Mouse (Mus musculus) C2C12 (cell line): ENCODE data around the gene Hes5. TPM values are rescaled to one million over a fixed set of nuclear protein-coding genes. Genes with fewer than 3 reads are reported as not detected.

ENCODE experiments used
- H3K27me3 ChIP-seq: one replicate; pipeline ENCODE4 v1.6.1; 2011; ENCODE audit not compliant: control insufficient read depth, insufficient read depth, insufficient read length
- H3K36me3 ChIP-seq: one replicate; pipeline ENCODE4 v1.6.1; 2011; ENCODE audit not compliant: control insufficient read depth, insufficient read depth
- H3K4me3 ChIP-seq: one replicate; pipeline ENCODE4 v1.5.1; 2011; ENCODE audit warnings: mild to moderate bottlenecking, control low read depth; ENCODE audit not compliant: poor library complexity, insufficient read depth, severe bottlenecking
- H3K79me2 ChIP-seq: one replicate; pipeline ENCODE4 v1.6.1; 2011; ENCODE audit not compliant: control insufficient read depth, insufficient read depth
- H3K79me3 ChIP-seq: one replicate; pipeline ENCODE4 v1.6.1; 2011; ENCODE audit warnings: low read depth, control low read depth
- H3ac ChIP-seq: one replicate; pipeline ENCODE3; 2011; ENCODE audit warnings: low read depth; ENCODE audit not compliant: control insufficient read depth, insufficient read length
- CEBPB ChIP-seq: IDR thresholded peaks from one replicate; pipeline ENCODE4 v1.6.1; 2011; ENCODE audit warnings: low read depth, mild to moderate bottlenecking, control low read depth, moderate library complexity
- CTCF ChIP-seq: IDR thresholded peaks from one replicate; pipeline ENCODE4 v1.5.1; 2011; ENCODE audit not compliant: control insufficient read depth, insufficient read depth, insufficient read length
- FOSL1 ChIP-seq: IDR thresholded peaks from one replicate; pipeline ENCODE4 v1.8.0; 2011; ENCODE audit warnings: mild to moderate bottlenecking, low read length; ENCODE audit not compliant: poor library complexity, insufficient read depth, severe bottlenecking
- MAX ChIP-seq: IDR thresholded peaks from one replicate; pipeline ENCODE4 v1.6.1; 2011; ENCODE audit warnings: mild to moderate bottlenecking, control low read depth
- MYOD1 ChIP-seq: IDR thresholded peaks from one replicate; pipeline ENCODE4 v1.6.1; 2011; ENCODE audit warnings: low read depth; ENCODE audit not compliant: control insufficient read depth, insufficient read length
- MYOG ChIP-seq: IDR thresholded peaks from one replicate; pipeline ENCODE4 v1.6.1; 2011; ENCODE audit not compliant: control insufficient read depth, insufficient read length; ENCODE audit errors: extremely low read depth
- USF1 ChIP-seq: IDR thresholded peaks from one replicate; pipeline ENCODE4 v1.6.1; 2011; ENCODE audit warnings: low read depth, mild to moderate bottlenecking, control low read depth, moderate library complexity
- polyA plus RNA-seq: library from polyadenylated mRNA; unstranded; fragments of >200 nt; fragmentation: generic; extraction: Trizol; gene quantifications from one replicate; pipeline ENCODE4 v1.2.1, GENCODE M21; 2012; ENCODE audit warnings: missing spikeins

The Hes5 gene
- polyA plus RNA-seq, 1 experiment, result not detected

GRCm38 (mm10) chr4:154927899-154928337 lies 32.8 kb upstream of the Hes5 start:
- no peaks in the 10 kb centered on the region for H3K79me3 ChIP-seq

GRCm38 (mm10) chr4:154928395-154929087 lies 32.2 kb upstream of the Hes5 start, which contains the start of gene Tnfrsf14:
Gene Tnfrsf14 (minus strand): TSS chr4:154928563.
- Histone ChIP-seq H3K27me3 (peaks cover 22% of the 10 kb centered on the region), H3K79me3 (no peaks in the 10 kb centered on the region), H3ac (no peak within 1 kb of the TSS), H3K79me2 (no peaks in the 10 kb centered on the region), H3K4me3 (no peak within 1 kb of the TSS), H3K36me3 (no peaks in the 10 kb centered on the region)
- TF ChIP-seq MYOG (no peak), CTCF (no peak), MYOD1 (no peak)

More at GRCm38 (mm10) chr4:154927899-154928337, 32.8 kb upstream of the Hes5 start:
- no peaks in the 10 kb centered on the region for H3K79me2 ChIP-seq
- H3K27me3 ChIP-seq, result peaks cover 21% of the 10 kb centered on the region
- H3ac ChIP-seq, result no peak overlapping the region
- H3K36me3 ChIP-seq, result no peaks in the 10 kb centered on the region
- no peak for TF ChIP-seq FOSL1
- no peak for TF ChIP-seq MAX
- no peak for TF ChIP-seq MYOG
- TF ChIP-seq MYOD1, result no peak
- no peak for TF ChIP-seq CTCF
- no peak for TF ChIP-seq CEBPB
- TF ChIP-seq USF1, result no peak
- H3K4me3 ChIP-seq, result no peak overlapping the region

- no peaks in the 10 kb centered on the region for H3K79me3 ChIP-seq
- no peaks in the 10 kb centered on the region for H3K36me3 ChIP-seq
- H3K27me3 ChIP-seq, result peaks cover 28% of the 10 kb centered on the region
- H3K79me2 ChIP-seq, result no peaks in the 10 kb centered on the region
- no peak overlapping the region for H3ac ChIP-seq
- TF ChIP-seq CEBPB, result no peak
- TF ChIP-seq FOSL1, result no peak
- no peak for TF ChIP-seq CTCF
- no peak for TF ChIP-seq MAX
- no peak for TF ChIP-seq MYOG
- no peak for TF ChIP-seq MYOD1
- TF ChIP-seq USF1, result no peak
- no peak overlapping the region for H3K4me3 ChIP-seq
Observed at GRCm38 (mm10) chr4:154929088-154929660, 31.5 kb upstream of the Hes5 start.

- Histone ChIP-seq H3ac (no peak overlapping the region), H3K36me3 (no peaks in the 10 kb centered on the region), H3K27me3 (peaks cover 42% of the 10 kb centered on the region), H3K4me3 (no peak overlapping the region), H3K79me2 (no peaks in the 10 kb centered on the region), H3K79me3 (no peaks in the 10 kb centered on the region)
- TF ChIP-seq MYOG, result no peak
- TF ChIP-seq CEBPB, result no peak
Observed at GRCm38 (mm10) chr4:154933306-154933907, 27.3 kb upstream of the Hes5 start.

GRCm38 (mm10) chr4:154934800-154935199 lies 25.9 kb upstream of the Hes5 start:
- H3K36me3 ChIP-seq, result no peaks in the 10 kb centered on the region
- peaks cover 41% of the 10 kb centered on the region for H3K27me3 ChIP-seq
- no peaks in the 10 kb centered on the region for H3K79me3 ChIP-seq
- no peak overlapping the region for H3ac ChIP-seq
- no peak overlapping the region for H3K4me3 ChIP-seq
- TF ChIP-seq MYOD1, result no peak
- TF ChIP-seq MYOG, result no peak
- TF ChIP-seq FOSL1, result no peak
- no peak for TF ChIP-seq CTCF
- no peak for TF ChIP-seq MAX
- no peak for TF ChIP-seq CEBPB
- TF ChIP-seq USF1, result no peak
- no peaks in the 10 kb centered on the region for H3K79me2 ChIP-seq

GRCm38 (mm10) chr4:154935788-154936187 lies 24.9 kb upstream of the Hes5 start:
- no peak overlapping the region for H3K4me3 ChIP-seq
- H3K79me3 ChIP-seq, result no peaks in the 10 kb centered on the region
- H3K27me3 ChIP-seq, result peaks cover 35% of the 10 kb centered on the region
- TF ChIP-seq MYOD1 (no peak), FOSL1 (no peak), USF1 (no peak), CEBPB (no peak), CTCF (no peak), MYOG (no peak)
- no peaks in the 10 kb centered on the region for H3K79me2 ChIP-seq
- no peak overlapping the region for H3ac ChIP-seq
- no peaks in the 10 kb centered on the region for H3K36me3 ChIP-seq
